Comparison of ENCODE assay signal across 8 mouse cellular contexts in genomic region chr19:29708003-29708402, GRCm38 (mm10). TPM values are rescaled to one million over a fixed set of nuclear protein-coding genes. Genes with fewer than 3 reads are reported as not detected.
A peak's percentile ranks its signal among the peaks of the same experiment; 100 is the strongest.
DNase-seq lines count a peak whose midpoint lies in the region; ATAC-seq and TF ChIP-seq lines count a peak whose summit lies in the region.

No protein-coding gene starts in this region.

- peak overlapping the region; percentile 56 for H3K4me2 ChIP-seq in intestine, postnatal 0 days (replicated peaks; ENCODE audit: low read depth)

- H3K9ac ChIP-seq in intestine, postnatal 0 days (ENCODE audit: low read depth, low read length), result no peak overlapping the region

- TF ChIP-seq POLR2A in kidney, adult 2 months (IDR thresholded peaks at IDR 0.05; ENCODE audit: low read depth, low read length), result no peak

- WGBS in kidney, adult 2 months, result 32% methylated on average over 14 of the region's 14 CpGs
- 53% methylated on average over 14 of the region's 14 CpGs for WGBS in intestine, postnatal 0 days

- H3K27me3 ChIP-seq in kidney, adult 2 months (replicated peaks; ENCODE audit: control insufficient read depth, insufficient read depth, low read length), result no peaks in the 10 kb centered on the region
- no peaks in the 10 kb centered on the region for H3K27me3 ChIP-seq in intestine, postnatal 0 days (replicated peaks; ENCODE audit: control insufficient read depth, insufficient read depth, low read length)

- ATAC-seq in activated CD4-positive, CD25-positive, alpha-beta regulatory T cell, adult 4 months, result peak; percentile 75
- no peak for ATAC-seq in intestine, postnatal 0 days
- ATAC-seq in monocyte, adult 5-6 weeks (replicated peaks; ENCODE audit: insufficient number of reproducible peaks, low FRiP score, low TSS enrichment, poor library complexity, severe bottlenecking), result peak; percentile 61

- H3K9me3 ChIP-seq in intestine, postnatal 0 days (ENCODE audit: control insufficient read depth), result no peaks in the 10 kb centered on the region

- no peak overlapping the region for H3K27ac ChIP-seq in kidney, adult 2 months (ENCODE audit: insufficient read depth, low read depth, low read length)
- H3K27ac ChIP-seq in intestine, postnatal 0 days (ENCODE audit: low read depth, low read length), result no peak overlapping the region

- TF ChIP-seq CTCF in kidney, adult 2 months (conservative IDR thresholded peaks at IDR 0.05; ENCODE audit: insufficient read depth, insufficient read length, low read depth, low read length), result no peak
- no peak for TF ChIP-seq CTCF in intestine, postnatal 0 days (IDR thresholded peaks at IDR 0.05; ENCODE audit: low read depth)

- no peaks in the 10 kb centered on the region for H3K36me3 ChIP-seq in kidney, adult 2 months (ENCODE audit: control insufficient read depth, insufficient read depth, low read length)
- no peaks in the 10 kb centered on the region for H3K36me3 ChIP-seq in intestine, postnatal 0 days (ENCODE audit: control insufficient read depth, insufficient read depth)

- DNase-seq in kidney, adult 2 months, result no peak
- DNase-seq in kidney, adult 8-10 months, result no peak
- no peak for DNase-seq in c-Kit-positive CD71-positive TER-119-positive erythroid progenitor cells, embryonic 14.5 days (ENCODE audit: low spot score)
- DNase-seq in right cerebral cortex, postnatal 36 days (ENCODE audit: low spot score in 2 of 2), result no peak
- no peak for DNase-seq in cerebellum, adult 11 months

- peak overlapping the region; percentile 69 for H3K4me3 ChIP-seq in kidney, adult 2 months (ENCODE audit: insufficient read depth, low read depth, low read length)
- H3K4me3 ChIP-seq in intestine, postnatal 0 days (ENCODE audit: low read depth, low read length), result peak overlapping the region; percentile 29

- H3K4me1 ChIP-seq in kidney, adult 2 months (ENCODE audit: control insufficient read depth, insufficient read depth, low read length), result 0 out of 2 replicates have a peak, but pooled peaks cover 2% of the 10 kb centered on the region
- H3K4me1 ChIP-seq in intestine, postnatal 0 days (replicated peaks; ENCODE audit: control insufficient read depth, insufficient read depth, low read length), result no peaks in the 10 kb centered on the region

RNA-seq across cellular contexts. Expression of gene Mlana, which starts 10.4 kb away (rescaled TPM):
- polyA plus RNA-seq in kidney, adult 2 months (2012; rRNA removed), result not detected in 2 replicates
- polyA plus RNA-seq in activated CD4-positive, CD25-positive, alpha-beta regulatory T cell, adult 4 months (2017; shearing (Covaris generic)), result not detected
- polyA plus RNA-seq in intestine, postnatal 0 days (2015; fragmentation: Nextera tagmentation; extraction: Ambion mirVana), result 2.7 and 2.9 TPM in 2 replicates
- not detected in 3 replicates for total RNA-seq in monocyte, adult 5-6 weeks (2017)

RNA-seq across cellular contexts. Expression of gene Ermp1, which starts 59.8 kb away (rescaled TPM):
- 23.9 and 31.5 TPM in 2 replicates for polyA plus RNA-seq in kidney, adult 2 months (2012; rRNA removed)
- polyA plus RNA-seq in activated CD4-positive, CD25-positive, alpha-beta regulatory T cell, adult 4 months (2017; shearing (Covaris generic)), result 10 to 100 TPM; 12.0 to 17.0 TPM
- 7.8 and 8.3 TPM in 2 replicates for polyA plus RNA-seq in intestine, postnatal 0 days (2015; fragmentation: Nextera tagmentation; extraction: Ambion mirVana)
- 20.6 to 41.9 TPM (median 30.2 TPM) in 3 replicates for total RNA-seq in monocyte, adult 5-6 weeks (2017)
